Mouse (Mus musculus): ENCODE measurements around the gene Zfp13.

GRCm38 (mm10) chr17:23645894-23646293 is 46.6 kb upstream of the Zfp13 start:
- TF ChIP-seq GATA1 (IDR thresholded peaks at IDR 0.05; ENCODE audit: low read length) (no peak), TAL1 (IDR thresholded peaks at IDR 0.05; ENCODE audit: low read length) (no peak)

All from erythroblast, embryonic 14.5 days (primary cell).